Mouse (Mus musculus): ENCODE results near the gene Tmem140. TPM values are rescaled to one million over a fixed set of nuclear protein-coding genes. Genes with fewer than 3 reads are reported as not detected.

Tmem140 gene
- polyA plus RNA-seq, 1 experiment from 2014 or later, result 0.62 TPM

- peak overlapping the region; percentile 57; the same call in 1 of the 2 replicates for H3K27ac ChIP-seq (ENCODE audit: low read depth, low read length)
- H3K4me3 ChIP-seq (ENCODE audit: low read depth, low read length), result no peak overlapping the region
- H3K9me3 ChIP-seq (replicated peaks; ENCODE audit: control insufficient read depth, low read length), result no peaks in the 10 kb centered on the region
- peak overlapping the region; percentile 45 for H3K4me2 ChIP-seq
- ATAC-seq (replicated peaks; ENCODE audit: insufficient number of reproducible peaks, low FRiP score, low TSS enrichment), result no peak
- H3K36me3 ChIP-seq (ENCODE audit: control insufficient read depth, insufficient read depth, low read length), result peaks cover 13% of the 10 kb centered on the region; the same call in 1 of the 2 replicates
- no peaks in the 10 kb centered on the region for H3K27me3 ChIP-seq (ENCODE audit: control insufficient read depth, insufficient read depth, low read length)
- H3K4me1 ChIP-seq (ENCODE audit: control insufficient read depth, insufficient read depth, low read length), result peaks cover 37% of the 10 kb centered on the region
- 79% methylated on average over 18 of the region's 18 CpGs for WGBS (ENCODE audit: insufficient replicate concordance)
- H3K9ac ChIP-seq (ENCODE audit: low read depth, low read length), result peak overlapping the region; percentile 22; the same call in 1 of the 2 replicates
Observed at GRCm38 (mm10) chr6:34907696-34908260, 44.8 kb downstream of the Tmem140 start.

- no peak for ATAC-seq (replicated peaks; ENCODE audit: insufficient number of reproducible peaks, low FRiP score, low TSS enrichment)
- Histone ChIP-seq H3K4me3 (ENCODE audit: low read depth, low read length) (peak overlapping the region; percentile 88), H3K27ac (ENCODE audit: low read depth, low read length) (0 out of 2 replicates have a peak overlapping the region, but pooled peaks have one; percentile 89), H3K27me3 (ENCODE audit: control insufficient read depth, insufficient read depth, low read length) (no peaks in the 10 kb centered on the region), H3K4me2 (peak overlapping the region; percentile 84), H3K9me3 (replicated peaks; ENCODE audit: control insufficient read depth, low read length) (no peaks in the 10 kb centered on the region), H3K9ac (ENCODE audit: low read depth, low read length) (peak overlapping the region; percentile 84), H3K36me3 (ENCODE audit: control insufficient read depth, insufficient read depth, low read length) (peaks cover 12% of the 10 kb centered on the region; the same call in 1 of the 2 replicates), H3K4me1 (ENCODE audit: control insufficient read depth, insufficient read depth, low read length) (peaks cover 18% of the 10 kb centered on the region)
- WGBS (ENCODE audit: insufficient replicate concordance), result 42% methylated on average over 8 of the region's 8 CpGs
Observed at GRCm38 (mm10) chr6:34909631-34910345, 46.8 kb downstream of the Tmem140 start.

DNA sequence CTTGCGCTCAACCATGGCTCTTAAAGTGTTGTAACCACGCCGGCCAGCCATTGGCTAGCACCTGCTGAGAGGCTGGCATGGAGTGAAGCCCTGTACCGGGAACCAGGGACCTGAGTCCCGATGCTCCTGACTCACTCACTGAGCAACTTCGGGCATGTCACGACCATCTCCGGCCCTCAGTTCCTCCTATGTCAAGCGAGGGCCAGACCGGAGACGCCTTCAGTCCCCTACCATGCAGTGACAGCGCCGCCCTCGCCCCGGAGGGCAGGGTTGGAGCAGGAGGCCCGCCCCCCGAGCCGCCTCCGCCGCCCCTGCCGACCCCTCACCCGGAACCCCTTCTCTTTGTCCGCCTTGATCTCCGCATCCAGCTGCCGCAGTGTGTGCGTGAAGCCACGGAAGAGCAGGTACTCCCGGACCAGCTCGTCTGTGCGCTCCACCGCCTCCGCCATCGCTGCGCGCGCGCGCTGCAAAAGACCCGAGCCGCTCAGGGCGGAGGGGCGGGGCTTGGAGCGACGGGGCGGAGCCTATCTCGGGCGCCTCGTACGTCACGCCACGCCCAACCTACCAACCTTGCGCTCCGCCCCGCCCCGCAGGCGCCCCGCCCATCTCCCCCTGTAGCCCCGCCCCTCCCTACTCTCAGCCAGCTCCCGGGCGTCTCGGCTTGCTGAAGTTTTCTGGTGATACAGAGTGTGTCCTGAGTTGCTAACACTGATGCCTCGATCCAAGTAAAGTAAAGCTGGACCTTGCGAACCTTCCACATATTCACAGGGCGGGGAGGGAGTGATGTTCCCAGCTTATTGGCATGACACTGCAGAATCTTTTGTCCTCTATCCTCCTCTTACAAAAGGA lies 47.6 kb downstream of the Tmem140 start, which contains the start of gene Wdr91:
Wdr91 (minus strand) TSS at position 506 of the 849 bp plus-strand sequence.
- Histone ChIP-seq H3K4me2 (peak within 1 kb of the TSS; percentile 84), H3K27me3 (ENCODE audit: control insufficient read depth, insufficient read depth, low read length) (no peaks in the 10 kb centered on the region), H3K9ac (ENCODE audit: low read depth, low read length) (peak within 1 kb of the TSS; percentile 84), H3K36me3 (ENCODE audit: control insufficient read depth, insufficient read depth, low read length) (peaks cover 11% of the 10 kb centered on the region; the same call in 1 of the 2 replicates), H3K9me3 (replicated peaks; ENCODE audit: control insufficient read depth, low read length) (no peaks in the 10 kb centered on the region), H3K4me3 (ENCODE audit: low read depth, low read length) (peak within 1 kb of the TSS; percentile 88), H3K27ac (ENCODE audit: low read depth, low read length) (peak within 1 kb of the TSS; percentile 89), H3K4me1 (ENCODE audit: control insufficient read depth, insufficient read depth, low read length) (peaks cover 18% of the 10 kb centered on the region)
- ATAC-seq (replicated peaks; ENCODE audit: insufficient number of reproducible peaks, low FRiP score, low TSS enrichment), result peak; percentile 89
- WGBS (ENCODE audit: insufficient replicate concordance), result under 1% methylated on average over 61 of the region's 64 CpGs

DNA sequence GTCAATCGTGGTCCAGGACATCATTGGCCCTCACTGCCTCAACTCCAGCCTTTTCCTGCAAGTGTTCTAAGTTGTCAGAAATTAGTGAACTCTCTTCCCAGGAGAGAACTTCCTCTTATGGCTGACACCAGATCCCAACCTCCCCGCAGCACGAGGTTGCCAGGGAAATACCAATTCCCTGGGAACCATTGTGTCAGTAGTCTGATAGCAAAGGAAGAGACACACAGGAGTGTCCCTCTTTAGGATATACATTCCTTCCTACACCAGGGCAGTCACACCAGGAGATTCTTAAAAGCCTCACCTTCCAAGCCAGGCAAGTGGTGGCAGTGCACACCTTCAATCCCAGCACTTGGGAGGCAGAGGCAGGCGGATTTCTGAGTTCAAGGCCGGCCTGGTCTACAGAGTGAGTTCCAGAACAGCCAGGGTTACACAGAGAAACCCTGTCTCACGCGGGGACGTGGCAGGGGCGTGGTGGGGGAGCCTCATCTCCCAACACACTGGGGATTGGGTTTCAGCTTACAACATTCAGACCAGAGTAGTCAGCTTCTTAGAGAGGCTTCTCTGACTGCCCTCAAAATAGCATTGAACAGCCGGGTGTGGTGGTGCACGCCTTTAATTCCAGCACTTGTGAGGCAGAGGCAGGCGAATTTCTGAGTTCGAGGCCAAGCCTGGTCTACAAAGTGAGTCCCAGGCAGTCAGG lies 50.5 kb downstream of the Tmem140 start:
- Histone ChIP-seq H3K27ac (ENCODE audit: low read depth, low read length) (no peak overlapping the region), H3K4me2 (no peak overlapping the region), H3K27me3 (ENCODE audit: control insufficient read depth, insufficient read depth, low read length) (no peaks in the 10 kb centered on the region), H3K4me3 (ENCODE audit: low read depth, low read length) (no peak overlapping the region), H3K9me3 (replicated peaks; ENCODE audit: control insufficient read depth, low read length) (no peaks in the 10 kb centered on the region), H3K36me3 (ENCODE audit: control insufficient read depth, insufficient read depth, low read length) (no peaks in the 10 kb centered on the region), H3K9ac (ENCODE audit: low read depth, low read length) (no peak overlapping the region), H3K4me1 (ENCODE audit: control insufficient read depth, insufficient read depth, low read length) (peaks cover 11% of the 10 kb centered on the region)
- 82% methylated on average over 13 of the region's 13 CpGs for WGBS (ENCODE audit: insufficient replicate concordance)
- ATAC-seq (replicated peaks; ENCODE audit: insufficient number of reproducible peaks, low FRiP score, low TSS enrichment), result no peak

DNA sequence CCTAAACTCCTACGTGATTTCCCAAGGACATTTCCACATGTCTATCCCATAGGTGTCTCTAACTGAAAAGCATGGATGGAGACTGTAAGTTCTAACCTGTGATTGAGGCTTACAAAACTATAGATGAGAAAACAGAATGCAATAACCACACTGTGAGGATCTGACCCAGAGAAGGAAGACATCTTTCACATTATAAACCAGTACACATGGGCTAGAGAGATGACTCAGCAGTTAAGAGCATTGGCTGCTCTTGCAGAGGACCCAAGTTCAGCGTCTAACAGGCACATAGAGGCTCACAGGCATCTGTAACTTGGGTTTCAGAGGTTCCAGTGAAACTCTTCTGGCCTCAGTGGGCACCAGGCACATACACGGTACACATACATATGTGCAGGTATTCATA lies 51.5 kb downstream of the Tmem140 start:
- Histone ChIP-seq H3K4me3 (ENCODE audit: low read depth, low read length) (no peak overlapping the region), H3K9ac (ENCODE audit: low read depth, low read length) (no peak overlapping the region), H3K4me1 (ENCODE audit: control insufficient read depth, insufficient read depth, low read length) (peaks cover 7% of the 10 kb centered on the region), H3K27ac (ENCODE audit: low read depth, low read length) (no peak overlapping the region), H3K27me3 (ENCODE audit: control insufficient read depth, insufficient read depth, low read length) (no peaks in the 10 kb centered on the region), H3K36me3 (ENCODE audit: control insufficient read depth, insufficient read depth, low read length) (no peaks in the 10 kb centered on the region), H3K9me3 (replicated peaks; ENCODE audit: control insufficient read depth, low read length) (no peaks in the 10 kb centered on the region), H3K4me2 (no peak overlapping the region)
- WGBS (ENCODE audit: insufficient replicate concordance), result 77% methylated on average over 3 of the region's 3 CpGs
- no peak for ATAC-seq (replicated peaks; ENCODE audit: insufficient number of reproducible peaks, low FRiP score, low TSS enrichment)

- WGBS (ENCODE audit: insufficient replicate concordance), result 82% methylated on average over 7 of the region's 7 CpGs
- H3K27me3 ChIP-seq (ENCODE audit: control insufficient read depth, insufficient read depth, low read length), result no peaks in the 10 kb centered on the region
- no peaks in the 10 kb centered on the region; the same call in 1 of the 2 replicates for H3K4me1 ChIP-seq (ENCODE audit: control insufficient read depth, insufficient read depth, low read length)
- no peak overlapping the region for H3K4me3 ChIP-seq (ENCODE audit: low read depth, low read length)
- no peak for ATAC-seq (replicated peaks; ENCODE audit: insufficient number of reproducible peaks, low FRiP score, low TSS enrichment)
- H3K36me3 ChIP-seq (ENCODE audit: control insufficient read depth, insufficient read depth, low read length), result no peaks in the 10 kb centered on the region
- no peak overlapping the region for H3K9ac ChIP-seq (ENCODE audit: low read depth, low read length)
- H3K4me2 ChIP-seq, result no peak overlapping the region
- H3K9me3 ChIP-seq (replicated peaks; ENCODE audit: control insufficient read depth, low read length), result no peaks in the 10 kb centered on the region
- H3K27ac ChIP-seq (ENCODE audit: low read depth, low read length), result no peak overlapping the region
Observed at GRCm38 (mm10) chr6:34919146-34919545, 56.2 kb downstream of the Tmem140 start.

GRCm38 (mm10) chr6:34919956-34920355 lies 57.0 kb downstream of the Tmem140 start, which contains the start of gene Stra8:
Gene Stra8 (plus strand): TSS chr6:34920163.
- Histone ChIP-seq H3K4me3 (ENCODE audit: low read depth, low read length) (no peak within 1 kb of the TSS), H3K36me3 (ENCODE audit: control insufficient read depth, insufficient read depth, low read length) (no peaks in the 10 kb centered on the region), H3K27me3 (ENCODE audit: control insufficient read depth, insufficient read depth, low read length) (no peaks in the 10 kb centered on the region), H3K9me3 (replicated peaks; ENCODE audit: control insufficient read depth, low read length) (no peaks in the 10 kb centered on the region), H3K4me1 (ENCODE audit: control insufficient read depth, insufficient read depth, low read length) (no peaks in the 10 kb centered on the region; the same call in 1 of the 2 replicates), H3K4me2 (no peak within 1 kb of the TSS), H3K9ac (ENCODE audit: low read depth, low read length) (no peak within 1 kb of the TSS), H3K27ac (ENCODE audit: low read depth, low read length) (no peak within 1 kb of the TSS)
- ATAC-seq (replicated peaks; ENCODE audit: insufficient number of reproducible peaks, low FRiP score, low TSS enrichment), result no peak
- 46% methylated on average over 10 of the region's 10 CpGs for WGBS (ENCODE audit: insufficient replicate concordance)

DNA sequence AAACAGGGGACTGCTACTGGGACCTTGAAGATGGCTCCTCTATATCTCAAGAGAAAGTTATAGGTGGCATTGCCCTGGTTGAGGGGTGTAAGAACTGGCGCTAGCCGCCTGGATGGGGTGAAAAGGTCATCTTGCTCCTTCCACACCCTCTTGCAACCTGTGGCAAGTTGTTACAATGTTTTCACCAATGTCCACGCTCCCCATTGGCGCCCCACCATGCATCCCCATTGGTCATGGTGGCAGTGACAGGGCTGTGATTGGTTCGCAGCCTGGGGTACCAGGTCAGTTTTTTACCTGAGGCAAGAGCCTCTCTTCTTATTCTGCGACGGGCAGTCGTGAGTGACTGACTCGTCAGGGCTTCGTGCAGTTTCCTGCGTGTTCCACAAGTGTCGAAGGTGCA lies 57.7 kb downstream of the Tmem140 start:
- Histone ChIP-seq H3K9ac (ENCODE audit: low read depth, low read length) (no peak overlapping the region), H3K36me3 (ENCODE audit: control insufficient read depth, insufficient read depth, low read length) (no peaks in the 10 kb centered on the region), H3K9me3 (replicated peaks; ENCODE audit: control insufficient read depth, low read length) (no peaks in the 10 kb centered on the region), H3K27me3 (ENCODE audit: control insufficient read depth, insufficient read depth, low read length) (no peaks in the 10 kb centered on the region), H3K4me3 (ENCODE audit: low read depth, low read length) (no peak overlapping the region), H3K4me1 (ENCODE audit: control insufficient read depth, insufficient read depth, low read length) (no peaks in the 10 kb centered on the region; the same call in 1 of the 2 replicates), H3K27ac (ENCODE audit: low read depth, low read length) (no peak overlapping the region), H3K4me2 (no peak overlapping the region)
- ATAC-seq (replicated peaks; ENCODE audit: insufficient number of reproducible peaks, low FRiP score, low TSS enrichment), result no peak
- 90% methylated on average over 12 of the region's 12 CpGs for WGBS (ENCODE audit: insufficient replicate concordance)

All from heart, embryonic 11.5 days (tissue).